Mouse (Mus musculus) splenic B cell, adult 2 months (primary cell): ENCODE measurements at regions not wholly inside any gene's neighbourhood (a gene's known extent, or its start where the extent isn't known, plus 50 kb on each side); places are given as distances from the start of the nearest gene placed in this dataset.

Experiments used
- DNase-seq: peaks from one replicate; pipeline ENCODE4 v3.0.0-alpha.2; 2011; ENCODE audit warnings: low read depth, low spot score
- H3K27me3 ChIP-seq: 2 replicates; pipeline ENCODE4 v1.6.1; 2012; ENCODE audit warnings: mild to moderate bottlenecking, low read length, moderate library complexity, mixed read lengths; ENCODE audit not compliant: control insufficient read depth, poor library complexity, insufficient read depth, severe bottlenecking
- H3K36me3 ChIP-seq: 2 replicates; pipeline ENCODE4 v1.6.1; 2012; ENCODE audit warnings: mild to moderate bottlenecking, low read length, moderate library complexity, mixed read lengths; ENCODE audit not compliant: control insufficient read depth, poor library complexity, insufficient read depth, severe bottlenecking

GRCm38 (mm10) chr8:46395348-46395747 lies 75.5 kb upstream of the Acsl1 start:
- Histone ChIP-seq H3K27me3 (no peaks in the 10 kb centered on the region), H3K36me3 (no peaks in the 10 kb centered on the region)
- DNase-seq: peak; percentile 68

GRCm38 (mm10) chr8:46397081-46397480 lies 73.8 kb upstream of the Acsl1 start:
- DNase-seq: no peak
- H3K36me3 ChIP-seq: no peaks in the 10 kb centered on the region
- H3K27me3 ChIP-seq: no peaks in the 10 kb centered on the region

- DNase-seq: no peak
- H3K36me3 ChIP-seq: no peaks in the 10 kb centered on the region
Observed at GRCm38 (mm10) chr8:46397777-46398176, 73.1 kb upstream of the Acsl1 start.

GRCm38 (mm10) chr8:46400595-46400994 lies 70.2 kb upstream of the Acsl1 start:
- H3K27me3 ChIP-seq: no peaks in the 10 kb centered on the region
- no peaks in the 10 kb centered on the region for H3K36me3 ChIP-seq
- no peak for DNase-seq

More at GRCm38 (mm10) chr8:46397777-46398176, 73.1 kb upstream of the Acsl1 start:
- H3K27me3 ChIP-seq: no peaks in the 10 kb centered on the region

GRCm38 (mm10) chr8:46403877-46404560 lies 66.8 kb upstream of the Acsl1 start:
- no peaks in the 10 kb centered on the region for H3K36me3 ChIP-seq
- no peaks in the 10 kb centered on the region for H3K27me3 ChIP-seq
- no peak for DNase-seq

GRCm38 (mm10) chr8:46408886-46409285 lies 62.0 kb upstream of the Acsl1 start:
- H3K27me3 ChIP-seq: no peaks in the 10 kb centered on the region
- no peak for DNase-seq
- no peaks in the 10 kb centered on the region for H3K36me3 ChIP-seq

- H3K36me3 ChIP-seq: no peaks in the 10 kb centered on the region
- no peaks in the 10 kb centered on the region for H3K27me3 ChIP-seq
- no peak for DNase-seq
Observed at GRCm38 (mm10) chr8:46409296-46409695, 61.5 kb upstream of the Acsl1 start.

- DNase-seq: no peak
- Histone ChIP-seq H3K36me3 (no peaks in the 10 kb centered on the region), H3K27me3 (no peaks in the 10 kb centered on the region)
Observed at GRCm38 (mm10) chr8:46411877-46412625, 58.8 kb upstream of the Acsl1 start.

- H3K36me3 ChIP-seq: no peaks in the 10 kb centered on the region
- no peaks in the 10 kb centered on the region for H3K27me3 ChIP-seq
- DNase-seq: no peak
Observed at GRCm38 (mm10) chr8:46413349-46414024, 57.4 kb upstream of the Acsl1 start.

- no peaks in the 10 kb centered on the region for H3K27me3 ChIP-seq
- no peaks in the 10 kb centered on the region for H3K36me3 ChIP-seq
- DNase-seq: no peak
Observed at GRCm38 (mm10) chr8:46414874-46415273, 56.0 kb upstream of the Acsl1 start.

- Histone ChIP-seq H3K27me3 (no peaks in the 10 kb centered on the region), H3K36me3 (no peaks in the 10 kb centered on the region)
- no peak for DNase-seq
Observed at GRCm38 (mm10) chr8:46419402-46419801, 51.4 kb upstream of the Acsl1 start.

GRCm38 (mm10) chr8:46420476-46420875 lies 50.4 kb upstream of the Acsl1 start:
- DNase-seq: no peak
- H3K36me3 ChIP-seq: no peaks in the 10 kb centered on the region
- no peaks in the 10 kb centered on the region for H3K27me3 ChIP-seq
